12 mouse cellular contexts compared by ENCODE assay signal in genomic region chr4:125908901-125909300, GRCm38 (mm10).
"Had no signal": no experiment of that assay in that cellular context is flagged by ENCODE, and none has a peak within 500 bp of the region (broad histone marks: within the 10 kb centered on the region; RNA-seq: fewer than 3 reads in every experiment).

No protein-coding gene starts in this region.

- DNase-seq: retina, postnatal 1 day; right cerebral cortex, adult 18-20 months; right cerebral cortex, postnatal 14 days; right cerebral cortex, postnatal 25 days; right cerebral cortex, postnatal 4 days; spleen, adult 18-20 months; thymus, adult 18-20 months; thymus, adult 2 months; thymus, postnatal 14 days; thymus, postnatal 25 days; thymus, postnatal 36 days; thymus, postnatal 4 days had no signal
